ENCODE assay signal across 8 mouse cellular contexts in the genomic region with DNA sequence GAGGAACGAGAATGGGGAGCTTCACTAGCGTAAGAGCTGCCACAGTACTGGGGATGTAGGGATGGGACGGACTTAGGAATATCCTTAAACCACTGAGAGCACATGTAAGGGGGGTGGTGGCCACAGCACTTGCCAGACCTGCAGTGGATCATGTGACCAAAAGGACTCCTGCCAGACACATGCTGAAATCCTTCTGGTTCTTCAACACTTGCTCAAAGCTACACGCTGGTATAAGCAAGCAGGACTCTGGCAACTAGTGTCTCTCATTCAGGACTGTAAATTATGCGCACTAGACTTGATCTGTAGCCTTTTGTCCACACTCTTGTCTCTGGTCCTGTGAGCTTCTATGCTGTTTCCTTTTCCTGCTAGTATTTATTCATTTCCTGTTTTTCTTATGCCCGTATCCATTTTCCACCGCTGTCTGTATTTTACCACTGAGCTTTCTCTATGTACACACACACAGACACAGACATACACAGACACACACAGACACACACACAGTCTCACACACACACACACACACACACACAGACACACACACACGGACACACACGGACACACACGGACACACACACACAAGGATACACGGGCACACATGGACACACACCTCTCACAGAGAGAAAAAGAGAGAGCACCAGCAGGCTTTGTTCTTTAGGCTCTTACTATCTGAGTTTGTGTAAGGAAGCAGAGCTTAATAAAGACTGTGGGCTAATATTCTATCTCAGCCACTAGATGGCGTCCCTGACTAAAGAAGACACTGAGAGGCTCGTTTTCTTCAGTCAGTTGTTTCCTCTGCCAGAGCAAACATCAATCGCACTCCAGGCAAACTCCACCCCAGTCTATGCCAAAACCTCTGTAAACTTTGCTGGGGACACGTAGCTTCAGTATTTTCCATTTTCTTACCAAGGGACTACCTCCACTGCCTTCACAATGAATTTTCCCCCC.
DNase-seq lines count a peak whose midpoint lies in the region; ATAC-seq lines count a peak whose summit lies in the region.

No protein-coding gene starts in this region.

- ATAC-seq in megakaryocyte progenitor cell, adult 5-6 weeks (replicated peaks; ENCODE audit: poor library complexity) = peak; percentile 93
- peak; percentile 73; the same call in 1 of the 2 replicates for ATAC-seq in stomach, embryonic 15.5 days (ENCODE audit: insufficient read depth, low FRiP score, low read depth)

- no peaks in the 10 kb centered on the region for H3K36me3 ChIP-seq in stomach, embryonic 15.5 days

- no peaks in the 10 kb centered on the region for H3K27me3 ChIP-seq in stomach, embryonic 15.5 days (replicated peaks)

- peak; percentile 75 for DNase-seq in gastrocnemius, adult 18-20 months (ENCODE audit: low spot score)
- no peak for DNase-seq in gastrocnemius, adult 8-10 months (ENCODE audit: low spot score in 2 of 2)
- peak; percentile 16 for DNase-seq in cerebellum, adult 9-11 months
- peak; percentile 18 for DNase-seq in gastrocnemius, postnatal 10 days
- DNase-seq in hindlimb bud, embryonic 11.5 days (ENCODE audit: extremely low spot score, low read depth, low spot score) = peak; percentile 83
- DNase-seq in left cerebral cortex, adult 11 months (ENCODE audit: low spot score) = peak; percentile 37

- H3K4me1 ChIP-seq in stomach, embryonic 15.5 days = peaks cover 7% of the 10 kb centered on the region; the same call in 1 of the 2 replicates

- H3K4me2 ChIP-seq in stomach, embryonic 15.5 days = peak overlapping the region; percentile 41; the same call in 1 of the 2 replicates

- H3K9me3 ChIP-seq in stomach, embryonic 15.5 days = no peaks in the 10 kb centered on the region

- H3K27ac ChIP-seq in stomach, embryonic 15.5 days = no peak overlapping the region

- H3K9ac ChIP-seq in stomach, embryonic 15.5 days = no peak overlapping the region

- 28% methylated on average over 15 of the region's 15 CpGs for WGBS in stomach, embryonic 15.5 days

- H3K4me3 ChIP-seq in stomach, embryonic 15.5 days (replicated peaks) = no peak overlapping the region

Comparison
In these comparisons a context has a peak if more than half of its experiments do, and no peak if none do; other contexts are left out.
1. DNase-seq: peak in gastrocnemius, adult 18-20 months (single experiment), cerebellum, adult 9-11 months (single experiment), gastrocnemius, postnatal 10 days (single experiment), hindlimb bud, embryonic 11.5 days (single experiment) and left cerebral cortex, adult 11 months (single experiment); none in gastrocnemius, adult 8-10 months (0 of 2).